Mouse (Mus musculus): ENCODE results near the gene Ccdc148. TPM values are rescaled to one million over a fixed set of nuclear protein-coding genes. Genes with fewer than 3 reads are reported as not detected.

Gene Ccdc148
- total and polyA plus RNA-seq, 3 experiments: not detected

DNA sequence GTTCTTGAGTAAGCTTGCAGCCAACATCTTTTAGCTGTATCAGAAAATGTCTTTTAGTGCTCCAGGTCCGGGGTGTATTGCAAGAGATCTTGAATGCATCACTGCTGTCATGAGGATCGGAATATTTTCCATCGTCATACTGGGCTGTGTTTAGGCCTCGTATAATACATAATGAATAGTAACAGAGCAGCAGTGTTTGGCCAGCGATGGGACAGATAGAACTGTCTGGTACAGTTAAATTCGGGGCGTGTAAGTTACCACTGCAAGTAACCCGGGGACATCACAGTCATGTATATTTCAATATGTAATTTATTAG is 1.8 kb upstream of the Ccdc148 start:
- Histone ChIP-seq H3K79me2 (ENCODE audit: control insufficient read depth, insufficient read depth, low read length, poor library complexity) (no peaks in the 10 kb centered on the region), H3K27me3 (ENCODE audit: control insufficient read depth in 1 of 2, insufficient read depth in 2 of 2, low read length in 2 of 2) (no peaks in the 10 kb centered on the region), H3K36me3 (ENCODE audit: control insufficient read depth in 1 of 2, insufficient read depth in 2 of 2, low read length in 2 of 2) (no peaks in the 10 kb centered on the region), H3K4me3 (ENCODE audit: control insufficient read depth in 1 of 2, insufficient read depth in 1 of 2, low read depth in 2 of 2, low read length in 2 of 2) (no peak overlapping the region), H3K4me1 (ENCODE audit: control insufficient read depth in 1 of 2, insufficient read depth in 2 of 2, low read length in 2 of 2) (no peaks in the 10 kb centered on the region), H3K9ac (ENCODE audit: control insufficient read depth, low read depth, low read length, poor library complexity, severe bottlenecking) (no peak overlapping the region), H3K9me3 (replicated peaks; ENCODE audit: insufficient read depth, low read length) (no peaks in the 10 kb centered on the region), H3K27ac (ENCODE audit: control insufficient read depth, low read depth, low read length) (no peak overlapping the region)
- no peak for DNase-seq (ENCODE audit: low read depth, low spot score)
- TF ChIP-seq POLR2AphosphoS2 (IDR thresholded peaks at IDR 0.05; ENCODE audit: low read length) (no peak), CTCF (IDR thresholded peaks at IDR 0.05 in 2 of 3, conservative IDR thresholded peaks at IDR 0.05 in 1 of 3; ENCODE audit: control insufficient read depth in 1 of 3, insufficient read depth in 1 of 3, low read depth in 2 of 3, low read length in 3 of 3, poor library complexity in 1 of 3, severe bottlenecking in 1 of 3) (no peak), MEF2A (IDR thresholded peaks at IDR 0.05; ENCODE audit: extremely low read depth, insufficient replicate concordance, low read depth, low read length, poor library complexity, severe bottlenecking) (no peak), MXI1 (IDR thresholded peaks at IDR 0.05; ENCODE audit: low read depth, low read length) (no peak), GABPA (IDR thresholded peaks at IDR 0.05; ENCODE audit: low read depth, low read length) (no peak), ZNF384 (IDR thresholded peaks at IDR 0.05; ENCODE audit: low read depth, low read length) (no peak), POLR2AphosphoS5 (IDR thresholded peaks at IDR 0.05; ENCODE audit: borderline replicate concordance, low read depth, low read length) (no peak), UBTF (IDR thresholded peaks at IDR 0.05; ENCODE audit: borderline replicate concordance, insufficient read depth, low read depth, low read length) (no peak), TCF12 (IDR thresholded peaks at IDR 0.05; ENCODE audit: low read depth, low read length) (no peak), TBP (IDR thresholded peaks at IDR 0.05; ENCODE audit: low read depth, low read length) (no peak), BHLHE40 (IDR thresholded peaks at IDR 0.05; ENCODE audit: borderline replicate concordance, low read depth, low read length) (no peak), MAZ (IDR thresholded peaks at IDR 0.05; ENCODE audit: low read depth, low read length) (no peak), ZKSCAN1 (IDR thresholded peaks at IDR 0.05; ENCODE audit: low read depth, low read length) (no peak), GATA1 (IDR thresholded peaks at IDR 0.05; ENCODE audit: low read depth, low read length) (no peak), NELFE (IDR thresholded peaks at IDR 0.05; ENCODE audit: low read depth, low read length) (no peak), E2F4 (IDR thresholded peaks at IDR 0.05; ENCODE audit: borderline replicate concordance, low read depth, low read length) (no peak), ZC3H11A (IDR thresholded peaks at IDR 0.05; ENCODE audit: low read depth, low read length) (no peak), EP300 (IDR thresholded peaks at IDR 0.05; ENCODE audit: low read depth in 1 of 2, low read length in 2 of 2) (no peak)

DNA sequence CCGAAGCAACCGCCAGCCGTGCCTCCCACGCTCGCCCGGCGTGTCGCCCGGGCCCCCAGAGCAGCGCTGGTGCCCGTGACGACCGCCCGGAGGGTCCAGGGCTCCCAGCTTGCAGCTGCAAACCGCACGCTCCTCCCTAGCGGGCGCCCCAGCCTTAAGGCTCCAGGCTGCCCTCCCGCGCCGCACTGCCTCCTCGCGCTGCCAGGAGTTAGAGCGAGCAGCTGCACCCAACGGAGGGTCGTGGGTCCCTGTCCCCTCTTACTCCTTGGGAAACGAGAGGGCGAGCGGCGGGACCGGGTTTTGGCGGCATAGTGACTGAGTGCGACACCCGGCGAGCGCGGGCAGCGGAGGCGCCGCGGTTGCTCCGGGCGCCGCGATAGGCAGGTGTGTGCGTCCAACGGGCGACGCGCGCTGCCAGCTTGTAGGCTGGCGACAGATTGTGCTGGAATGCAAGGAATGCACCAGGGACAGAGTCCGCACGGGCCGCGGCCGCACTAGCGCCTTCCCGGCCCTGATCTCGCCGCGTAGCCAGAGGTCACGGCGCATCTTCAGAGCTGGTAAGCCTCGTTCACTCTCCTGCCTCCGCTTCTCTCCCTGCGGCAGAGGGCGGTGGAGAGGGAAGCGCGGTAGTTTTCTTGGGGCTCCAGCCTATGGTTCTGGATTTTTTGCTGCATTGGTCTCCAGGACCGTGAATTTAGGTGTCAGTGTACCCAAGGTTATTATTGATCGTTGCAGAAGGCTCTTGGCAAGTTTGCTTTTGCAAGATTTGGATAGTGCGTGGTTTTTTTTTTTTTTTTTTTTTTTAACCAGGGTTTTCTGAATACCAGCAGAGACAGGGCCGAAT is 1.2 kb upstream of the Ccdc148 start:
- H3K27ac ChIP-seq (ENCODE audit: control insufficient read depth, low read depth, low read length): no peak overlapping the region

More for the DNA sequence above, 1.2 kb upstream of the Ccdc148 start:
- Histone ChIP-seq H3K4me1 (ENCODE audit: control insufficient read depth in 1 of 2, insufficient read depth in 2 of 2, low read length in 2 of 2) (no peaks in the 10 kb centered on the region), H3K79me2 (ENCODE audit: control insufficient read depth, insufficient read depth, low read length, poor library complexity) (no peaks in the 10 kb centered on the region), H3K9me3 (replicated peaks; ENCODE audit: insufficient read depth, low read length) (no peaks in the 10 kb centered on the region), H3K27me3 (ENCODE audit: control insufficient read depth in 1 of 2, insufficient read depth in 2 of 2, low read length in 2 of 2) (no peaks in the 10 kb centered on the region), H3K36me3 (ENCODE audit: control insufficient read depth in 1 of 2, insufficient read depth in 2 of 2, low read length in 2 of 2) (no peaks in the 10 kb centered on the region), H3K9ac (ENCODE audit: control insufficient read depth, low read depth, low read length, poor library complexity, severe bottlenecking) (no peak overlapping the region), H3K4me3 (ENCODE audit: control insufficient read depth in 1 of 2, insufficient read depth in 1 of 2, low read depth in 2 of 2, low read length in 2 of 2) (no peak overlapping the region)
- TF ChIP-seq KAT2A (conservative IDR thresholded peaks at IDR 0.05; ENCODE audit: low read depth, low read length): no peak
- no peak for TF ChIP-seq POLR2A (IDR thresholded peaks at IDR 0.05; ENCODE audit: control insufficient read depth in 1 of 2, insufficient read depth in 1 of 2, low read depth in 1 of 2, low read length in 2 of 2, poor library complexity in 1 of 2)
- no peak for TF ChIP-seq SIN3A (IDR thresholded peaks at IDR 0.05; ENCODE audit: low read length)
- TF ChIP-seq RCOR1 (IDR thresholded peaks at IDR 0.05; ENCODE audit: low read depth, low read length): no peak
- TF ChIP-seq TBP (IDR thresholded peaks at IDR 0.05; ENCODE audit: low read depth, low read length): no peak
- no peak for TF ChIP-seq RAD21 (IDR thresholded peaks at IDR 0.05; ENCODE audit: low read depth, low read length)
- no peak for TF ChIP-seq ZNF384 (IDR thresholded peaks at IDR 0.05; ENCODE audit: low read depth, low read length)
- TF ChIP-seq CTCF (IDR thresholded peaks at IDR 0.05 in 2 of 3, conservative IDR thresholded peaks at IDR 0.05 in 1 of 3; ENCODE audit: control insufficient read depth in 1 of 3, insufficient read depth in 1 of 3, low read depth in 2 of 3, low read length in 3 of 3, poor library complexity in 1 of 3, severe bottlenecking in 1 of 3): no peak
- no peak for TF ChIP-seq HCFC1 (IDR thresholded peaks at IDR 0.05; ENCODE audit: low read depth, low read length)
- TF ChIP-seq MAX (IDR thresholded peaks at IDR 0.05; ENCODE audit: low read length): no peak
- TF ChIP-seq UBTF (IDR thresholded peaks at IDR 0.05; ENCODE audit: borderline replicate concordance, insufficient read depth, low read depth, low read length): no peak
- no peak for TF ChIP-seq TAL1 (IDR thresholded peaks at IDR 0.05; ENCODE audit: low read length)
- no peak for TF ChIP-seq ZC3H11A (IDR thresholded peaks at IDR 0.05; ENCODE audit: low read depth, low read length)
- TF ChIP-seq MYC (IDR thresholded peaks at IDR 0.05; ENCODE audit: low read depth, low read length): no peak
- DNase-seq (ENCODE audit: low read depth, low spot score): no peak

All from MEL (cell line).